Mouse (Mus musculus) heart, embryonic 16.5 days (tissue): ENCODE measurements around the gene Dclk1. TPM values are rescaled to one million over a fixed set of nuclear protein-coding genes. Genes with fewer than 3 reads are reported as not detected.
A peak's percentile ranks its signal among the peaks of the same experiment; 100 is the strongest.

Experiments used
- ATAC-seq: fragments of 200-750 bp; cut with Nextera tagmentation; replicated peaks from 2 replicates; pipeline ENCODE4 v1.8.0; 2017; ENCODE audit warnings: moderate number of reproducible peaks; ENCODE audit not compliant: insufficient read depth, low FRiP score; ENCODE audit errors: extremely low read depth
- H3K27ac ChIP-seq: fragments of 300-500 bp; sonication (generic); 2 replicates; pipeline ENCODE4 v1.5.1; 2014; ENCODE audit warnings: mild to moderate bottlenecking, low read length, control low read depth, moderate library complexity
- H3K27me3 ChIP-seq: fragments of 300-500 bp; sonication (generic); 2 replicates; pipeline ENCODE4 v1.6.1; 2014; ENCODE audit warnings: low read length, mixed read lengths; ENCODE audit not compliant: control insufficient read depth, insufficient read depth
- H3K36me3 ChIP-seq: fragments of 300-500 bp; sonication (generic); 2 replicates; pipeline ENCODE4 v1.6.1; 2014; ENCODE audit not compliant: control insufficient read depth, insufficient read depth
- H3K4me1 ChIP-seq: fragments of 300-500 bp; sonication (generic); 2 replicates; pipeline ENCODE4 v1.6.1; 2014; ENCODE audit warnings: low read length, mixed read lengths; ENCODE audit not compliant: control insufficient read depth, insufficient read depth
- H3K4me2 ChIP-seq: fragments of 300-500 bp; sonication (generic); 2 replicates; pipeline ENCODE4 v1.6.1; 2014; ENCODE audit warnings: low read depth, mild to moderate bottlenecking, control low read depth, low read length
- H3K4me3 ChIP-seq: fragments of 300-500 bp; sonication (generic); 2 replicates; pipeline ENCODE4 v1.5.1; 2014; ENCODE audit warnings: mild to moderate bottlenecking, control low read depth, low read length
- H3K9ac ChIP-seq: fragments of 300-500 bp; sonication (generic); 2 replicates; pipeline ENCODE4 v1.6.1; 2014; ENCODE audit warnings: low read length, control low read depth
- H3K9me3 ChIP-seq: fragments of 300-500 bp; sonication (generic); replicated peaks from 2 replicates; pipeline ENCODE4 v1.6.1; 2016; ENCODE audit warnings: low read length; ENCODE audit not compliant: control insufficient read depth
- WGBS: fragments of 180-500 bp; shearing (Covaris S2); extraction: QIAGEN DNeasy Blood & Tissue Kit; methylation state at CpG from one replicate; pipeline ENCODE4 v1.1.7; 2014; 5-methylcytosine and 5-hydroxymethylcytosine counted together
- polyA plus RNA-seq: library from polyadenylated mRNA; unstranded; fragments of >200 nt; fragmentation: Nextera tagmentation; extraction: Ambion mirVana; gene quantifications from 2 replicates; pipeline ENCODE4 v1.2.1, GENCODE M21; 2015

The Dclk1 gene
- polyA plus RNA-seq, 1 experiment from 2014 or later = 5.4 TPM

- Histone ChIP-seq H3K4me1 (0 out of 2 replicates have a peak, but pooled peaks cover 4% of the 10 kb centered on the region), H3K36me3 (no peaks in the 10 kb centered on the region), H3K9me3 (peaks cover 2% of the 10 kb centered on the region; the same call in 1 of the 2 replicates), H3K9ac (no peak overlapping the region), H3K27me3 (no peaks in the 10 kb centered on the region), H3K4me2 (no peak overlapping the region), H3K4me3 (no peak overlapping the region), H3K27ac (no peak overlapping the region)
- 88% methylated on average over 14 of the region's 14 CpGs for WGBS
- ATAC-seq = no peak
Measured at GRCm38 (mm10) chr3:55451035-55451434, 208.9 kb downstream of the Dclk1 start.

GRCm38 (mm10) chr3:55451877-55452276 lies 209.7 kb downstream of the Dclk1 start:
- H3K9me3 ChIP-seq = peaks cover 2% of the 10 kb centered on the region; the same call in 1 of the 2 replicates
- WGBS = 75% methylated on average over 3 of the region's 3 CpGs
- no peaks in the 10 kb centered on the region for H3K36me3 ChIP-seq
- no peak overlapping the region for H3K9ac ChIP-seq
- no peak for ATAC-seq
- 0 out of 2 replicates have a peak, but pooled peaks cover 4% of the 10 kb centered on the region for H3K4me1 ChIP-seq
- H3K4me2 ChIP-seq = no peak overlapping the region
- no peaks in the 10 kb centered on the region for H3K27me3 ChIP-seq
- no peak overlapping the region for H3K27ac ChIP-seq
- no peak overlapping the region for H3K4me3 ChIP-seq

- no peak for ATAC-seq
- Histone ChIP-seq H3K4me1 (0 out of 2 replicates have a peak, but pooled peaks cover 4% of the 10 kb centered on the region), H3K9me3 (peaks cover 2% of the 10 kb centered on the region; the same call in 1 of the 2 replicates), H3K9ac (no peak overlapping the region), H3K4me2 (no peak overlapping the region), H3K4me3 (no peak overlapping the region), H3K36me3 (no peaks in the 10 kb centered on the region), H3K27me3 (no peaks in the 10 kb centered on the region), H3K27ac (no peak overlapping the region)
- WGBS = 85% methylated on average over 2 of the region's 2 CpGs
Measured at GRCm38 (mm10) chr3:55452464-55452863, 210.3 kb downstream of the Dclk1 start.

- Histone ChIP-seq H3K27ac (no peak overlapping the region), H3K9ac (no peak overlapping the region), H3K27me3 (no peaks in the 10 kb centered on the region), H3K9me3 (no peaks in the 10 kb centered on the region), H3K4me1 (peaks cover 7% of the 10 kb centered on the region), H3K4me3 (no peak overlapping the region), H3K4me2 (peak overlapping the region; percentile 76), H3K36me3 (no peaks in the 10 kb centered on the region)
- WGBS = 66% methylated on average over 3 of the region's 3 CpGs
- no peak for ATAC-seq
Measured at GRCm38 (mm10) chr3:55461092-55461491, 218.9 kb downstream of the Dclk1 start.

DNA sequence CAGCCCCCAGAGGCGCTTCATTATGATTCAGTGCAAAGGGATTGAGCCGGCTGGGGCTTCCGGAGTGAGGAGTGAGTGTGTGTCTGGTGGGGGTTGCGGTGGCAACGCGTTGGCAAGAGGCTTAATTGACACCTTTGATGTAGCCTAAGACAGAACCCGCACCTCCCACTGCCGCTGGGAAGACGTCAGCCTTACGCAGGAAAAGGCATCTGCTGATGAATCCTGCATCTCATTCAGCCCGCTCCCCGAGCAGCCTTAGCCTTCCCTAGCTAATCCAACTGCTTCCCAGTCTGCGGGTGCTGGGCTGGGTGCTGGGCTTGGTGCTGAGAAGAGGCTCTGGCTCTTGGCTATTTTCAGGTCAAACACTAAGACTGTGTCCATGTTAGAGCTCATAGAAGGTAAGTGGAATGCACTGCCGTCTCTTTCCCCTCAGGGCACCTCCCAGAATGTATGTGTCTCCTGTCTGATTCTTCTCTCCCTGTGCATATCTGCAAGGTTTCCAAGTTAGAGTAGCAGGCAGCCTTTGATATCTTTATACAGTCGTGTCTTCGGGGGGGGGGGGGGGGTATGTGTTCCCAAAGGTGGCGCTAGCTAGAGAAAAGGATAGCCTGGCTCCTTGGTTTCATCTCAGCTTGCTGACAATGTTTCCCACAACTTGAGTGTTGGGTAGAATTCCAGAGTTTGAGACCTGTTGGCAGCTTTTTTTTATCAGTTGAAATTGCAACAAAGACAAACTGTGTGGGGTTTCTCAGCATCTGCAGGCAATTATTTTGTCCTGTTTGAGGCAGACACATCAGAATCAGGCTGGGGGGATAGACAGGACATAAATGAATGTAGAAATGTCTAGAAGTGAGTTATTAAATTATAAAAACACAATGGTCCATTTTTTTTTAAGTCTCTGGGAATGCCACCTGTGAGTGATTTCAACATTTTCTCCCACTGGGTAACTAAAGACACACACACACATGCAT lies 219.8 kb downstream of the Dclk1 start:
- Histone ChIP-seq H3K4me3 (peak overlapping the region; percentile 43), H3K36me3 (no peaks in the 10 kb centered on the region), H3K4me2 (peak overlapping the region; percentile 76), H3K9me3 (no peaks in the 10 kb centered on the region), H3K4me1 (peaks cover 7% of the 10 kb centered on the region), H3K27ac (no peak overlapping the region), H3K27me3 (no peaks in the 10 kb centered on the region), H3K9ac (peak overlapping the region; percentile 41)
- ATAC-seq = no peak
- 1% methylated on average over 17 of the region's 17 CpGs for WGBS

DNA sequence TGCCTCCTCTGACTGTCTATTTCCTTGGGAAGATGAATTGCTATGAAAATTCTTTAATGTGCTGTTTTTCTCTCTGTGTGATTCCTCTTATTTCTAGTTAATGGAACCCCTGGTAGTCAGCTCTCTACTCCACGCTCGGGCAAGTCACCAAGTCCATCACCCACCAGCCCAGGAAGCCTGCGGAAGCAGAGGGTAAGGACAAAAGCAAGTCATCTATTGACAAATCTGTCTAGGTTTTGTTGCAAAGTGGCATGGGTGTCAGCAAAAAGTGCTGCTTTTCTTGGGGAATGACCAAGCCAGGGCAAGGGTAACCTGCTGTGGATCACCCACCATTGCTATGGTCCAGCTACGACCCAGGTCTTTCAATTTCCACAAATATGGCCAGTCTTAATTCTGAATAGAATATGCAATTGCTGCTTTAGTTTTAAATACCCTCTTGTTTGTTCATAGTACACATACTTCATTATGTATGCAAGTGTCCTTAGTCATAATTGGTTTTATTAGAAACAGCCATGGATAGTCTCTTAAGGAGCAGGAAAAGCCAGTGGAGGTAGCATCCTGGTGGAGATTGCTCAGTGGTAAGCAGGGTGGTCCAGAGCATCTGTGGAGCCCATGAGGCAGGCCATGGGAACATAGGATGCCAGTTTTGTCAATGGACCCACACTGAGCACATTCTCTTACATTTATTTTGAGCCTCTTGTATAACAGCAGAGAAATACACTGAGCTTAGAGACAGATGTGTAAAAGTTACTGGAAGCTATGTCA lies 220.9 kb downstream of the Dclk1 start:
- H3K27ac ChIP-seq = no peak overlapping the region
- no peaks in the 10 kb centered on the region for H3K9me3 ChIP-seq
- H3K4me3 ChIP-seq = no peak overlapping the region
- 88% methylated on average over 4 of the region's 4 CpGs for WGBS
- no peak overlapping the region for H3K4me2 ChIP-seq
- no peak overlapping the region for H3K9ac ChIP-seq
- H3K36me3 ChIP-seq = no peaks in the 10 kb centered on the region
- no peak for ATAC-seq
- peaks cover 7% of the 10 kb centered on the region for H3K4me1 ChIP-seq
- H3K27me3 ChIP-seq = no peaks in the 10 kb centered on the region

- WGBS = 72% methylated on average over 3 of the region's 3 CpGs
Measured at GRCm38 (mm10) chr3:55464226-55464625, 222.1 kb downstream of the Dclk1 start.

DNA sequence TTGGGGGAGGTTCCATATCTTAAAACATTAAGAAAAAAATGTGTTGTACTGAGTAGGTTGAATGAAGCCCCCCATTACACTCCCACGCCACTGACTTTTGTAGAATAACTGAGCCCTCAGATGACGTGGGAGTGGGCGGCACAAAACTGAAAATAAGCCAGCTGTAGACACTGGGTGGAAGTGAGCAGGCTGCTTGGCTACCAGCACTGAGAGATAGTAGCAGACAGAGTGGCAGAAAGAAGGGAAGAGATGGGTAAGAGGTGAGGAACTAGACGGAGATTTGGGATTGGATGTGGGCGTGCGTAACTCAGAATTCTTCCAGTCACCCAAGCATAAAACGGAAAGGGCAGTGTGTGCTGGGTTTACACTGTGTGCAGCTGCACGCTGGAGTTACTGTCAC lies 223.6 kb downstream of the Dclk1 start:
- 74% methylated on average over 8 of the region's 8 CpGs for WGBS
- ATAC-seq = no peak
- H3K4me1 ChIP-seq = peaks cover 7% of the 10 kb centered on the region

More at GRCm38 (mm10) chr3:55464226-55464625, 222.1 kb downstream of the Dclk1 start:
- Histone ChIP-seq H3K4me2 (no peak overlapping the region), H3K4me3 (no peak overlapping the region), H3K9me3 (no peaks in the 10 kb centered on the region), H3K27ac (no peak overlapping the region), H3K9ac (no peak overlapping the region), H3K27me3 (no peaks in the 10 kb centered on the region), H3K36me3 (no peaks in the 10 kb centered on the region), H3K4me1 (peaks cover 7% of the 10 kb centered on the region)
- ATAC-seq = no peak

More for the DNA sequence above, 223.6 kb downstream of the Dclk1 start:
- no peak overlapping the region for H3K9ac ChIP-seq
- H3K36me3 ChIP-seq = no peaks in the 10 kb centered on the region
- no peaks in the 10 kb centered on the region for H3K27me3 ChIP-seq
- H3K9me3 ChIP-seq = no peaks in the 10 kb centered on the region
- no peak overlapping the region for H3K4me3 ChIP-seq
- no peak overlapping the region for H3K27ac ChIP-seq
- H3K4me2 ChIP-seq = no peak overlapping the region
